Mouse (Mus musculus) CH12.LX (cell line): ENCODE results near the gene Wdr38. TPM values are rescaled to one million over a fixed set of nuclear protein-coding genes. Genes with fewer than 3 reads are reported as not detected.

ENCODE experiments used
- DNase-seq: peaks from one replicate; pipeline ENCODE4 v3.0.0-alpha.2; 2013; ENCODE audit errors: extremely low read depth
- H3K27ac ChIP-seq: 2 replicates; pipeline ENCODE4 v1.5.1; 2012; ENCODE audit warnings: low read depth, mild to moderate bottlenecking, control low read depth, moderate library complexity; ENCODE audit not compliant: insufficient read depth
- H3K27me3 ChIP-seq: replicated peaks from 2 replicates; pipeline ENCODE3; 2012; ENCODE audit warnings: inconsistent platforms
- H3K36me3 ChIP-seq, 2 experiments: replicated peaks in 1 of 2; 2 replicates each; pipeline versions ENCODE3 to v1.6.1; 2012; ENCODE audit warnings: inconsistent platforms in 1 of 2, low read length in 1 of 2, mild to moderate bottlenecking in 1 of 2, mixed read lengths in 1 of 2, moderate library complexity in 1 of 2; ENCODE audit not compliant: control insufficient read depth in 1 of 2, insufficient read depth in 1 of 2
- H3K4me1 ChIP-seq, 2 experiments: 2 replicates each; pipeline ENCODE4 v1.6.1; 2012; ENCODE audit warnings: inconsistent platforms in 1 of 2, moderate library complexity in 1 of 2; ENCODE audit not compliant: insufficient read depth in 2 of 2, control insufficient read depth in 1 of 2
- H3K4me2 ChIP-seq: 2 replicates; pipeline ENCODE4 v1.6.1; 2012; ENCODE audit warnings: low read depth, mild to moderate bottlenecking, control low read depth; ENCODE audit not compliant: poor library complexity, insufficient read depth, severe bottlenecking
- H3K4me3 ChIP-seq, 3 experiments: fragments of 150-350 bp in 1 of 3; sonication (generic) in 1 of 3; replicated peaks in 1 of 3; 2 replicates each; pipeline versions ENCODE3 to v1.5.1; 2011 to 2012; ENCODE audit warnings: low read depth in 2 of 3, low read length in 2 of 3, mild to moderate bottlenecking in 2 of 3, moderate library complexity in 2 of 3, control low read depth in 1 of 3, improper control_type of control experiment in 1 of 3, inconsistent platforms in 1 of 3, mixed read lengths in 1 of 3; ENCODE audit not compliant: poor library complexity in 1 of 3
- H3K79me2 ChIP-seq: replicated peaks from 2 replicates; pipeline ENCODE4 v1.6.1; 2012; ENCODE audit warnings: mild to moderate bottlenecking, moderate library complexity; ENCODE audit not compliant: control insufficient read depth, poor library complexity, insufficient read depth, severe bottlenecking; ENCODE audit errors: extremely low read depth
- H3K9ac ChIP-seq: 2 replicates; pipeline ENCODE4 v1.6.1; 2012; ENCODE audit warnings: low read depth, mild to moderate bottlenecking, control low read depth, moderate library complexity; ENCODE audit not compliant: insufficient read depth
- H3K9me3 ChIP-seq: replicated peaks from 2 replicates; pipeline ENCODE3; 2012; ENCODE audit warnings: low read length, inconsistent platforms, mixed read lengths
- JUND ChIP-seq: conservative IDR thresholded peaks from 2 replicates; pipeline ENCODE4 v1.6.1; 2011; ENCODE audit warnings: low read depth, low read length, improper control_type of control experiment
- MAX ChIP-seq: IDR thresholded peaks from 2 replicates; pipeline ENCODE4 v1.6.1; 2011; ENCODE audit warnings: low read length, improper control_type of control experiment
- MYC ChIP-seq: IDR thresholded peaks from 2 replicates; pipeline ENCODE4 v1.6.1; 2011; ENCODE audit warnings: low read depth, mild to moderate bottlenecking, improper control_type of control experiment, low read length
- NRF1 ChIP-seq: IDR thresholded peaks from 2 replicates; pipeline ENCODE4 v1.6.1; 2014; ENCODE audit warnings: low read depth, mild to moderate bottlenecking, inconsistent platforms, low read length, improper control_type of control experiment, moderate library complexity
- POLR2AphosphoS2 ChIP-seq: IDR thresholded peaks from 2 replicates; pipeline ENCODE4 v1.6.1; 2011; ENCODE audit warnings: low read depth, low read length, improper control_type of control experiment
- RCOR1 ChIP-seq: conservative IDR thresholded peaks from 2 replicates; pipeline ENCODE4 v1.6.1; 2012; ENCODE audit warnings: low read depth, mild to moderate bottlenecking, inconsistent platforms, low read length, improper control_type of control experiment
- SMC3 ChIP-seq: IDR thresholded peaks from 2 replicates; pipeline ENCODE4 v1.6.1; 2011; ENCODE audit warnings: low read depth, low read length, improper control_type of control experiment
- USF1 ChIP-seq: IDR thresholded peaks from 2 replicates; pipeline ENCODE4 v1.6.1; 2014; ENCODE audit warnings: low read depth, mild to moderate bottlenecking, inconsistent platforms, low read length, improper control_type of control experiment
- USF2 ChIP-seq: conservative IDR thresholded peaks from 2 replicates; pipeline ENCODE4 v1.6.1; 2011; ENCODE audit warnings: low read depth, low read length, improper control_type of control experiment
- ZMIZ1 ChIP-seq: IDR thresholded peaks from 2 replicates; pipeline ENCODE4 v1.6.1; 2012; ENCODE audit warnings: low read depth, mild to moderate bottlenecking, inconsistent platforms, low read length, improper control_type of control experiment
- dilution Hi-C: fragments of 300-500 bp; cut with MboI; formaldehyde crosslinking; loops from 2 replicates; pipeline ENCODE4 v1.14.3; 2020; ENCODE audit warnings: low sequenced_read_pairs; ENCODE audit not compliant: extremely low pct_unique_long_range_greater_than_20kb, extremely low pct_ligation_motif_present
- in situ Hi-C: fragments of 300-500 bp; cut with MboI; formaldehyde crosslinking; loops from 3 replicates; pipeline ENCODE4 v1.14.3; 2019; ENCODE audit warnings: low sequenced_read_pairs, low pct_ligation_motif_present, low pct_unique_long_range_greater_than_20kb, mixed read lengths
- polyA plus RNA-seq: library from polyadenylated mRNA; unstranded; fragments of >175 nt; gene quantifications from 2 replicates; pipeline ENCODE4 v1.2.1, GENCODE M21; 2012; ENCODE audit warnings: low read depth; ENCODE audit not compliant: insufficient read length
- total RNA-seq, 2 experiments: library from RNA; depleted of rRNA; stranded (reverse); fragments of 300-350 nt in 1 of 2; fragments of >200 nt in 1 of 2; gene quantifications; 2 replicates each; pipeline ENCODE4 v1.2.3; 2012 to 2014

The Wdr38 gene
- total and polyA plus RNA-seq, 3 experiments, result 0.28 to 1.0 (median 0.40) TPM

GRCm38 (mm10) chr2:39011264-39011663, 14.0 kb downstream of the Wdr38 start (continued):
- peak; percentile 59 for TF ChIP-seq ZMIZ1
- TF ChIP-seq JUND, result peak; percentile 96
- TF ChIP-seq MYC, result peak; percentile 81; the same call in 1 of the 2 replicates

DNA sequence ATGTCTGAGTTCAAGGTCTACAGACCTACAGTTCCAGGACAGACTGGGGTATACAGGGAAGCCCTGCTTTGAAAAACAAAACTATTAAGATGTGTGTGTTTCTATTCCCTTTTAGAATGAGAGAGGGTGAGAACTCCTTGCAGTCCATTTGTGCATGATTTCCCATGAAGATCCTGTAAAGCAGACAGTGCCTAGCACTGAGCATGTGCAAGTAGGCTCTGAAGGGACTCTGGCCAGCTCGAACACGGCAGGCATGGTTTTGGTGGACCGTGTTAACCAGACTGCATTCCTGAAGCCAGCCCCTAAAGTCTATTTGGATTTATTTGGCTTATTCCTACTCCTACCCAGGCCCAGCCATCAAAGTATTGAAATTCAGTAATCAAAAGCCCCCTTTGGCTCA, 14.7 kb downstream of the Wdr38 start:
- dilution Hi-C loops (no loop called here), in situ Hi-C loops (no loop called here)
- Histone ChIP-seq H3K36me3 (peaks cover 40 to 58% of the 10 kb centered on the region in 2 experiments), H3K9ac (peak overlapping the region; percentile 87), H3K9me3 (no peaks in the 10 kb centered on the region), H3K4me3 (peak overlapping the region in 1 of 3 experiments; percentile 34), H3K4me2 (peak overlapping the region; percentile 74), H3K4me1 (peaks cover 8 to 63% of the 10 kb centered on the region in 2 experiments), H3K27ac (peak overlapping the region; percentile 100), H3K27me3 (no peaks in the 10 kb centered on the region), H3K79me2 (peaks cover 54% of the 10 kb centered on the region)
- TF ChIP-seq MAX (no peak), NRF1 (peak; percentile 79)
- no peak for DNase-seq

DNA sequence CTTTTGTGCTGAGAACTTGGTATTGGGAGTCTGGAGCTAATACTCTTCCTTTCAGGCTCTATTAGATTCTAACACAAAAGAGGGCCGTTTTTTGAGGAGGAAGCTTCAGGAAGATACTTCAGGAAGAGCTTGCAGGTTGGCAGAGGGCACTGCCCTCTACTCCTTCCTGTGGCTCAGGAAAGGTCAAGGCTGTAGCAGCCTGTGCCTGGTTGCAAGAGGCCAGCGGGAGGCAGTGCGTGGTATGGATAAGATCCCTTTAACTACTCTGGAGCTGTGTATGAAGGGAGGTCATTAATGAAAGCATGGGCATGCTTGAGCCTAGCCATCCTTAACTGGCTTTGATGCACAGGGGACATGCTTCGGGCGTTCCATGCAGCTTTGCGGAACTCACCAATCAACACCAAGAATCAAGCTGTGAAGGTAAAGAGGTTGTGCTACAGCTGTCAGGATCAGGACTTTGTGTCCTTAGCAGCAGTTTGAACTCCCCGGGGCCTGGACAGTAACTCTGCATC, 15.5 kb downstream of the Wdr38 start:
- no peak for TF ChIP-seq USF2
- 0 out of 2 replicates have a peak, but pooled peaks have one; percentile 30 for TF ChIP-seq RCOR1
- TF ChIP-seq, all 38 proteins: peak for 1
- no peak overlapping the region for H3K4me3 ChIP-seq
- peaks cover 51% of the 10 kb centered on the region for H3K79me2 ChIP-seq
- dilution Hi-C loops, result no loop called here
- peak overlapping the region; percentile 100 for H3K27ac ChIP-seq
- in situ Hi-C loops, result no loop called here
- no peaks in the 10 kb centered on the region for H3K27me3 ChIP-seq
- peak overlapping the region; percentile 74 for H3K4me2 ChIP-seq
- DNase-seq, result no peak
- peak overlapping the region; percentile 87 for H3K9ac ChIP-seq
- H3K36me3 ChIP-seq, result peaks cover 46 to 66% of the 10 kb centered on the region in 2 experiments
- H3K4me1 ChIP-seq, result peaks cover 8 to 71% of the 10 kb centered on the region in 2 experiments
- no peaks in the 10 kb centered on the region for H3K9me3 ChIP-seq

GRCm38 (mm10) chr2:39016581-39016980, 19.3 kb downstream of the Wdr38 start:
- peaks cover 14 to 96% of the 10 kb centered on the region in 2 experiments for H3K4me1 ChIP-seq
- TF ChIP-seq MYC (no peak), POLR2AphosphoS2 (peak; percentile 85; the same call in 1 of the 2 replicates), SMC3 (no peak), USF1 (no peak)
- H3K79me2 ChIP-seq, result peaks cover 28% of the 10 kb centered on the region
- H3K36me3 ChIP-seq, result peaks cover 66 to 87% of the 10 kb centered on the region in 2 experiments
- dilution Hi-C loops, result no loop called here
- peak overlapping the region; percentile 54; the same call in 1 of the 2 replicates for H3K27ac ChIP-seq
- no peaks in the 10 kb centered on the region for H3K9me3 ChIP-seq
- DNase-seq, result no peak
- H3K9ac ChIP-seq, result no peak overlapping the region
- no peaks in the 10 kb centered on the region for H3K27me3 ChIP-seq
- in situ Hi-C loops, result no loop called here
- H3K4me2 ChIP-seq, result no peak overlapping the region
- no peak overlapping the region for H3K4me3 ChIP-seq
